Mouse (Mus musculus): ENCODE data around the gene Serpina3f.

GRCm38 (mm10) chr12:104243307-104243706 is 29.0 kb downstream of the Serpina3f start:
- TF ChIP-seq CTCF (IDR thresholded peaks at IDR 0.05; ENCODE audit: low read depth) (no peak), EP300 (IDR thresholded peaks at IDR 0.05; ENCODE audit: low read depth) (no peak)

All from liver, postnatal 0 days (tissue).